Mouse (Mus musculus) gastrocnemius, adult 18-20 months (tissue): Measurements from ENCODE around the gene Lepr. TPM values are rescaled to one million over a fixed set of nuclear protein-coding genes. Genes with fewer than 3 reads are reported as not detected.
"Not testable (repeated sequence)": the region's sequence is repeated elsewhere in the genome, so short reads cannot be mapped to it uniquely, and the experiment has no call there.

Experiments used
- DNase-seq: peaks from one replicate; pipeline ENCODE4 v3.0.0; 2021; ENCODE audit warnings: low spot score
- total RNA-seq, 2 experiments: library from RNA; stranded (reverse); gene quantifications; 2 replicates each; pipeline ENCODE4 v1.2.3; 2021

Gene Lepr
- total RNA-seq, 2 experiments from 2014 or later = 1.5 to 2.4 TPM

DNA sequence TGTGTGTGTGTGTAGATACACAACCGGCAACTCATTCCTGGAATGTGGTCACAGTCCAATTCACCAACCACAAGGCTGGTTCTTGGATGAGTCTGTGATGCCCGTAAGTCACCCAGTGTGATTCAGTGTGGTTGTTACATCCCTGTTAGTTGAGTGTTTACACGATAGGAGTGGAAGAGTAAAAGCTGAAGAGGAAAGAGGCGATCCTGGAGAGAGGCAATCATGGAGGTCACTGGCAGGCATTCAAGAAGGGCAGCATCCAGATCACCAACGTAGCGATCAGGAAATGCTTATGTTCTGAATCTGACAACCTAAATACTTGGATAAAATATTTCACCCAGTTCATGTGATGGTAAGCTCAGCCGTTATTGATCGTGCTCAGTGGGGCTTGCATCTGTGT, 1.9 kb upstream of the Lepr start:
- no peak for DNase-seq

DNA sequence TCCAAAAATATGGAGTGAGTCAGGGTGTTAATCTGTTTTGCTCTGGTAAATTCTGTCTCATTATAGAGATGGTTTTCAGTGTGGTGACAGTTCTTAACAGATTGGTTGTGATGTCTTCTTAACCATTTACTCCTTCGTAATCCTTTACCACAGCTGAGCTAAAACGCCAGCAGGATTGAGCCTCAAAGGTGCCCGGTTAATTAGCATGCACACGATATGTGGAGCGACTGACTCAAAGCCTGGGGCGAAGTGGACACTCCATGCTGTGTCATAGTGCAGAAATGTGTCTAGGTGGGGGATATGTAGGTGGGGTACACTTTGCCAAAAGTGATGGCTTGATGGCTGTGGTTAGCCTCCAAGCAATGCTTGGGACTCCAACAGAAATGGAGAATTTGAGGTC, 1.4 kb upstream of the Lepr start:
- no peak for DNase-seq

DNA sequence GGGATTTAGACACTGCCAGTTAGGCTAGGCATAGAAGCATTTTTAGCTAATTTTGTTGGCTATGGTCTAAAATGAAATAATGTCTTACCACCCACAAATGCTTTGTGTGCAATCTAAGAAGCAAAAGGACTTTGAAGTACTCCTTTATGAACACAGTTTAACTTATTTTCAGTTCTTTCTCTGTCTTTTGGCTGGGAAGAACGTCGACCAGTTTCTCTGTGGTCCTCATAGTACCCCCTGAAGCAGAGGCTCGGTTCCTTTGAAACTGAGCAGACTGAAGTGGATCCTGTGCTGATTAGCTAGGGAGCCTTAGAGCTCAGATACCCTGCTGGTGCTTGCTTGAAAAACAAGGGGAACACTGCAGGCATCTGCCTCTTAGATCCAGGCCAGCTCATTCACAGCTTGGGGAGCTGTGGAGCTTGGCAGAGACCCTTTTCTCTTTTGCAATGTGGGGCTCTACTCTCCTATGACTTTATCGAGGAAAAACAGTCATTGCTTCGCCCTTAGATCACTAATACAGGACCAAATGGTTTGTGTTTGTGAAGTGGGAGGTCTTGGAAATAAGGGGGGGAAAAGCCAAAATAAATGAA, 1.9 kb downstream of the Lepr start:
- DNase-seq = no peak

DNA sequence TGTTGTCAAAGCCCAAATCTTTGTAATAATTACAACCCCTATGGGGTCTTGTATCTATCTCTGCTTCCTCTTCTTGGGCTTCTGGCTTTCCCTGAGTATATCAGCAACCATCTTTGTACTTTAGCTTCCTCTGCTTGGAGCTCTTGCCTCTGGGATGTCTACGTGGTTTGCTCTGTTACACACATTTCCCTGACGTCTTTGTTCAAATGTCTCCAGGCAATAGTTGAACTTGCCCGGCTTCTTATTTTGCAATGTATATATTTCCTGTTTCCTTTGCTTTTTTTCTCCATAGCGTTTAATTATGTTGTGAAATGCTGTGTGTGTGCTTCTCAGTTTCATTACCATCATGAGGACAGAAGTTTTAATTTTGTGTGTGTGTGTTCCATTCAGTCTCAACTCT, 4.5 kb downstream of the Lepr start:
- no peak for DNase-seq

DNA sequence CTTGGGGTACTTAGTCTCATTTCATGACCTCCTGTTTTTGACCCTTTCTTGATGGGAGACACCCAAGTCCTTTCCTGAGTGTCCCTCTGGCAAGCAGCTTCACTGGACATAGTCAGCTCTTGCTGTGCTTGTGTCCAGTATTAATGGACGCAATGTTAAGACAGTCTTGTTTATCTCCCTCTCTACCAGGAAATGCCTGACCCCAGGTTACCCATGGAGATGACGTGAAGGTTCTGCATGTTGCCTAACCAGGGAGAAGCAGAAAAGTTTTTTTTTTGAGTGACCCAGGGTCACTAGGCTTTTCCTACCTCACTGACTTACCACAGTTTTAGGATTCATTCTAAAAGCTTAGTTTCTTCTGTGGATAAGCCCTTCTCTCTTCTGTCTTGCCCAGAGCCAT, 24.8 kb downstream of the Lepr start:
- DNase-seq = no peak

DNA sequence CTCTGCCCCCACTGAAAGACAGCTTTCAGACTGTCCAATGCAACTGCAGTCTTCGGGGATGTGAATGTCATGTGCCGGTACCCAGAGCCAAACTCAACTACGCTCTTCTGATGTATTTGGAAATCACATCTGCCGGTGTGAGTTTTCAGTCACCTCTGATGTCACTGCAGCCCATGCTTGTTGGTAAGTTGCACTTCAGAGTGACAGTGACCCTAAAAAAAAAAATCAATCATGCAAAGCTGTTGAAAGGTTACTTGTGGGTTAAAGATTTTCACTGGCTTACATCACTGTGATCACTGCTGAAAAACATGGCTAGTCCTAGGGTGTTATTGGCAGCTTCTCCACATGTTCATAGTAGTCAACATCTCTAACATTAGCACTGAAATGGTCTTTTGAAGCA, 28.3 kb downstream of the Lepr start:
- DNase-seq = no peak

DNA sequence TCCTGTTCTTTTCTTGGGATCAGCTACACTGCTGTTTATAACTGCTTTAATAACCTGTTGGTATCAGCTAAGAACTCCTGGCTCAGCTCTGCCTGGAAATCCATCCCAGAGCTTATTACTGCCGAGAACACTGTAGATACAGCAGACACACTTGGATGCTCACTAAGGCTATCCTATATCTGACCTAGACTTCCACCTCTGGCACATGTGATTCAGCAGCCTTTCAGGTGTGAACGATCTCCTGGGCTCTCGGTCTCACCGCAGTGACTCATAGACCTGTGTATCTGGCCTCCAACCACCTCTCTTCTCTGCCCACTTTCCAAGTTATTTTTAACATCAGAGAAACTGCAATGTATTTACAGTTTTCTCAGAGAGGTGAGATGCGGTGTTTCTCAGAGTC, 43.3 kb downstream of the Lepr start:
- no peak for DNase-seq

DNA sequence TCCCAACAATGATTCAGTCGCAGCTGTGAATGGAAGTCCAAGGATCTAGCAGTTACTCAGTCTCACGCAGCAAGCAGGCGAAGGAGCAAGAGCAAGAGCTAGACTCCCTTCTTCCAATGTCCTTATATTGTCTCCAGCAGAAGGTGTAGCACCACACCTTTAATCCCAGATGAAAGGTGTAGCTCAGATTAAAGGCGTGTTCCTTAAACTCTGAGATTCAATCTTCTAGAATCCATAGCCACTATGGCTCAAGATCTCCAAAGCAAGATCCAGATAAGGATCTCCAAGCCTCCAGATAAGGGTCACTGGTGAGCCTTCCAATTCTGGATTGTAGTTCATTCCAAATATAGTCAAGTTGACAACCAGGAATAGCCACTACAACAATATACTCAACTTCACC, 126.7 kb downstream of the Lepr start, which contains the start of gene B020004J07Rik:
B020004J07Rik (minus strand) TSS at position 101 of the 400 bp plus-strand sequence.
- DNase-seq = not testable (repeated sequence)

DNA sequence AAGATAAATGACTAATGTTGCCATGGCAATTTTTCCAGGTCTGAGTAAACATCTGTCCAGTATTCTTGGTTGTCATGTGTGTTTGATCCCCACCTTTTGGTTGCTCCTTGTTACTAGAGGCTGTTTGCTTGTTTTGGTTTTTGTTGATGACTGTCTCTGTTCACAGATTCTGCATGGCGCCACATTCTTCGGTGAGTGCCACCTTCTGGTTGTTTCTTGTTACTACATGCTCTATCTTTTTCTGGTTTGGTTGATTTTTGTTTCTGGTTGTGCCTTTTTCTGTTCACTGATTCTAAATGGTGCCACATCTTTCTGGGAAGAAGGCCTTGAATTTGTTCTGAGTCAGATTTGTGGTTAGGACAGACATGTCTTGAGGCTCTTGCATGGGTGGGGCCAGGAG, 133.7 kb downstream of the Lepr start:
- no peak for DNase-seq

DNA sequence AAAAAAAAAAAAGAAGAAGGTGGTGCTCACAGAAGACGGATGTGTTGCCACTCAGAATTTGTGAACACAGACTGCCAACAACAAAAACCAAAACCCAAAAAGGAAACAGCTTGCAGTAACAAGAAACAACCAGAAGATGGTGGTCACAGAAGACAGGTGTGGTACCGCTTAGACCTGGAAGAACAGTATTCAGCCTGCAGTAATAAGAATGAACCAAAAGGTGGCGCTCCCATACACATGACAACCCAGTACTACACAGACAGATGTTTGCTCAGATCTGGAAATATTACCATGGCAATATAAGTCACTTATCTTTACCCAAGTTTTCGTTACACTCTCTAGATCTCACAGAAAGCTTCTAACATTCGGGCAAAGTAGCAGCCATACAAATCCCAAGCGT, 143.7 kb downstream of the Lepr start:
- no peak for DNase-seq

DNA sequence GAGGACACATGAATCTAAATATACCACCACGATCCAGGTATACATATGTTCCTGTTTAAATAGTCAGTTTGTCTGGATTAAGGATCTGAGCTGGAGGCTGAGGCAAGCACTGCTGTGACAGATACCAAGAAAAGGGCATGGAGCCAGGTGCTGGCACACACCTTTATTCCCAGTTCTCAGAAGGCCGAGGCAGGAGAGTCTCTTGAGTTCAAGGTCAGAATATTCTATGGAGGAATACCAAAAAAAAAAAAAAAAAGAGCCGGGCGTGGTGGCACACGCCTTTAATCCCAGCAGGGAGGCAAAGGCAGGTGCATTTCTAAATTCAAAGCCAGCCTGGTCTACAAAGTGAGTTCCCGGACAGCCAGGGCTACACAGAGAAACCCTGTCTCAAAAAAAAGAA, 145.1 kb downstream of the Lepr start:
- DNase-seq = no peak

Other genes starting within 250 kb of the Lepr start
- under 1 TPM; 0.19 to 0.41 TPM for gene Dnajc6, start 220.8 kb upstream of the Lepr start, total RNA-seq
- gene Leprot, start 69.7 kb upstream of the Lepr start, total RNA-seq = 10 to 100 TPM in 1 of 2 experiments, 1 to 10 TPM in 1; 7.4 to 10.4 TPM
- gene B020004J07Rik, start 126.6 kb downstream of the Lepr start, total RNA-seq = not detected
- not detected for gene C130073F10Rik, start 176.4 kb downstream of the Lepr start, total RNA-seq
- gene Gm12800, start 191.7 kb downstream of the Lepr start, total RNA-seq = not detected
- gene Gm12794, start 223.0 kb downstream of the Lepr start, total RNA-seq = not detected